Mouse (Mus musculus): ENCODE results near the gene Cldn10.

Cldn10 gene

GRCm38 (mm10) chr14:118913651-118914050 is 125.9 kb downstream of the Cldn10 start:
- DNase-seq, result no peak

GRCm38 (mm10) chr14:118919025-118919424 is 131.3 kb downstream of the Cldn10 start:
- no peak for DNase-seq

GRCm38 (mm10) chr14:118920654-118921053 is 132.9 kb downstream of the Cldn10 start:
- DNase-seq, result no peak

- no peak for DNase-seq
Measured at GRCm38 (mm10) chr14:118922251-118922650, 134.5 kb downstream of the Cldn10 start.

GRCm38 (mm10) chr14:118922667-118923184 is 135.0 kb downstream of the Cldn10 start:
- peak; percentile 55 to 78 for DNase-seq
